Mouse (Mus musculus) forebrain, embryonic 12.5 days (tissue): ENCODE results near the gene Zbtb2. TPM values are rescaled to one million over a fixed set of nuclear protein-coding genes. Genes with fewer than 3 reads are reported as not detected.
A peak's percentile ranks its signal among the peaks of the same experiment; 100 is the strongest.

Experiments
- ATAC-seq: fragments of 200-750 bp; cut with Nextera tagmentation; 2 replicates; pipeline ENCODE4 v1.8.0; 2017; ENCODE audit warnings: moderate TSS enrichment; ENCODE audit not compliant: low FRiP score
- H3K27ac ChIP-seq: fragments of 300-500 bp; sonication (generic); 2 replicates; pipeline ENCODE4 v1.5.1; 2016; ENCODE audit warnings: mild to moderate bottlenecking
- H3K27me3 ChIP-seq: fragments of 300-500 bp; sonication (generic); 2 replicates; pipeline ENCODE4 v1.6.1; 2016; ENCODE audit warnings: mild to moderate bottlenecking
- H3K36me3 ChIP-seq: fragments of 300-500 bp; sonication (generic); replicated peaks from 2 replicates; pipeline ENCODE4 v1.6.1; 2016; ENCODE audit warnings: mild to moderate bottlenecking
- H3K4me1 ChIP-seq: fragments of 300-500 bp; sonication (generic); 2 replicates; pipeline ENCODE4 v1.6.1; 2016
- H3K4me2 ChIP-seq: fragments of 300-500 bp; sonication (generic); 2 replicates; pipeline ENCODE4 v1.6.1; 2016; ENCODE audit warnings: mild to moderate bottlenecking, moderate library complexity
- H3K4me3 ChIP-seq: fragments of 300-500 bp; sonication (generic); replicated peaks from 2 replicates; pipeline ENCODE4 v1.5.1; 2016; ENCODE audit warnings: mild to moderate bottlenecking
- H3K9ac ChIP-seq: fragments of 300-500 bp; sonication (generic); 2 replicates; pipeline ENCODE4 v1.6.1; 2016; ENCODE audit warnings: mild to moderate bottlenecking
- H3K9me3 ChIP-seq: fragments of 300-500 bp; sonication (generic); 2 replicates; pipeline ENCODE4 v1.6.1; 2016
- WGBS: fragments of 180-500 bp; shearing (Covaris S2); methylation state at CpG from one replicate; pipeline ENCODE4 v1.1.7; 2016; 5-methylcytosine and 5-hydroxymethylcytosine counted together
- polyA plus RNA-seq: library from polyadenylated mRNA; unstranded; fragments of >200 nt; fragmentation: Nextera tagmentation; extraction: Ambion mirVana; gene quantifications from 2 replicates; pipeline ENCODE4 v1.2.1, GENCODE M21; 2016

Gene Zbtb2
- polyA plus RNA-seq, 1 experiment from 2014 or later = 21.2 TPM

GRCm38 (mm10) chr10:4376931-4377330 lies 11.0 kb downstream of the Zbtb2 start:
- WGBS = 94% methylated on average over 7 of the region's 7 CpGs
- H3K27me3 ChIP-seq = no peaks in the 10 kb centered on the region
- no peaks in the 10 kb centered on the region; the same call in 1 of the 2 replicates for H3K4me1 ChIP-seq
- no peak overlapping the region for H3K4me3 ChIP-seq
- no peaks in the 10 kb centered on the region for H3K9me3 ChIP-seq
- no peak for ATAC-seq
- H3K9ac ChIP-seq = no peak overlapping the region
- H3K4me2 ChIP-seq = no peak overlapping the region
- no peak overlapping the region for H3K27ac ChIP-seq
- peaks cover 10% of the 10 kb centered on the region; the same call in 1 of the 2 replicates for H3K36me3 ChIP-seq

DNA sequence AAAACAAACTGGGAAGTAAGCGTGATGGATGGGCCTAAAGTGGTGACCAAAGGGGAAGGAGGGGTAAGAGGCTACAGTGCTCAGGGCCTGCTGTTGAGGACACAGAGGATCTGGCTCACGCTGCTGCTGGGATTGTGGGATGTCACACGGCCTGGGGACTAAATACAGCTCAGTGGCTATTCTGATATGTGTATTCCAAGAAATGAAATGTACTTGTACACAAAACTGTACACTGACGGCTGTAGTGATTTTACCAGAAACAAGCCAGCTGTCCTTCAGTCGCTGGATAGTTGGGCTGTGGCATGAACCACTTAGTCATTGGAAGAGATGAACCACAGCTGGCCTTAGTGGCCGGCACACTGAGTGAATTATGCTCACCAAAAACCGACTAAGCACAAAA lies 11.4 kb downstream of the Zbtb2 start:
- ATAC-seq = no peak
- H3K27ac ChIP-seq = no peak overlapping the region
- H3K4me2 ChIP-seq = no peak overlapping the region
- WGBS = 85% methylated on average over 7 of the region's 7 CpGs
- H3K9ac ChIP-seq = no peak overlapping the region
- no peaks in the 10 kb centered on the region for H3K9me3 ChIP-seq
- H3K27me3 ChIP-seq = no peaks in the 10 kb centered on the region
- H3K4me3 ChIP-seq = no peak overlapping the region
- H3K4me1 ChIP-seq = no peaks in the 10 kb centered on the region; the same call in 1 of the 2 replicates
- H3K36me3 ChIP-seq = peaks cover 10% of the 10 kb centered on the region; the same call in 1 of the 2 replicates

DNA sequence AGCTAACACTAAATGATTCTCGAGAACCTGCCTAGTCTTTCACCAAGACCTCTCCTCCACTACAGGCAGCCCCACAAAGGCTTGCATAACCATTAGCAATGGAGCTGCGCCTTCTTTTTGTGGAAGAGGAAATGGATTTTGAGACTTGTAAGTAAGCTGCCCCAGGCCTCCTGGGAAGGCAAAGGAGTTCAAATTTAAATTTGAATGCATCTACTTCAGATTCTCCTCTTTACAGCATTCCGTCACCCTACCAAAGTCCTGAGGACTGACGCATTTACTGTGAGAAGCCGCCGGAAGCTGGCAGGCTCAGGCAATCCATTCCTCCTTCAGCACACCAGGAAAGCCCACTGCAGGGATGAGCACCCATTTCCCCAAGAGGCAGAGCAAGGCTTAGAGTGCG lies 12.6 kb downstream of the Zbtb2 start:
- H3K4me1 ChIP-seq = no peaks in the 10 kb centered on the region; the same call in 1 of the 2 replicates
- H3K36me3 ChIP-seq = peaks cover 10% of the 10 kb centered on the region; the same call in 1 of the 2 replicates
- no peak overlapping the region for H3K4me3 ChIP-seq
- H3K27me3 ChIP-seq = no peaks in the 10 kb centered on the region
- no peaks in the 10 kb centered on the region for H3K9me3 ChIP-seq
- 31% methylated on average over 7 of the region's 7 CpGs for WGBS
- 0 out of 2 replicates have a peak, but pooled peaks have one; percentile 33 for ATAC-seq
- no peak overlapping the region for H3K4me2 ChIP-seq
- H3K27ac ChIP-seq = no peak overlapping the region
- H3K9ac ChIP-seq = no peak overlapping the region

GRCm38 (mm10) chr10:4374734-4375133 lies 13.2 kb downstream of the Zbtb2 start:
- 91% methylated on average over 4 of the region's 4 CpGs for WGBS
- ATAC-seq = no peak

GRCm38 (mm10) chr10:4374239-4374638 lies 13.7 kb downstream of the Zbtb2 start:
- no peak for ATAC-seq
- H3K4me1 ChIP-seq = no peaks in the 10 kb centered on the region; the same call in 1 of the 2 replicates
- H3K36me3 ChIP-seq = peaks cover 19% of the 10 kb centered on the region
- H3K4me3 ChIP-seq = no peak overlapping the region
- H3K9me3 ChIP-seq = no peaks in the 10 kb centered on the region
- no peaks in the 10 kb centered on the region for H3K27me3 ChIP-seq
- no peak overlapping the region for H3K4me2 ChIP-seq
- no peak overlapping the region for H3K27ac ChIP-seq
- WGBS = 94% methylated on average over 7 of the region's 7 CpGs
- no peak overlapping the region for H3K9ac ChIP-seq

More at GRCm38 (mm10) chr10:4374734-4375133, 13.2 kb downstream of the Zbtb2 start:
- Histone ChIP-seq H3K27ac (no peak overlapping the region), H3K9ac (no peak overlapping the region), H3K4me1 (no peaks in the 10 kb centered on the region; the same call in 1 of the 2 replicates), H3K27me3 (no peaks in the 10 kb centered on the region), H3K4me3 (no peak overlapping the region), H3K4me2 (no peak overlapping the region), H3K36me3 (peaks cover 15% of the 10 kb centered on the region; the same call in 1 of the 2 replicates), H3K9me3 (no peaks in the 10 kb centered on the region)

GRCm38 (mm10) chr10:4373558-4373957 lies 14.3 kb downstream of the Zbtb2 start:
- Histone ChIP-seq H3K9me3 (no peaks in the 10 kb centered on the region), H3K4me1 (no peaks in the 10 kb centered on the region; the same call in 1 of the 2 replicates), H3K4me2 (no peak overlapping the region), H3K36me3 (peaks cover 25% of the 10 kb centered on the region), H3K27ac (no peak overlapping the region), H3K27me3 (no peaks in the 10 kb centered on the region), H3K4me3 (no peak overlapping the region), H3K9ac (no peak overlapping the region)
- no peak for ATAC-seq
- 89% methylated on average over 4 of the region's 4 CpGs for WGBS

- Histone ChIP-seq H3K27ac (no peak overlapping the region), H3K4me2 (no peak overlapping the region), H3K4me3 (no peak overlapping the region), H3K4me1 (no peaks in the 10 kb centered on the region; the same call in 1 of the 2 replicates), H3K36me3 (peaks cover 40% of the 10 kb centered on the region), H3K9ac (no peak overlapping the region), H3K27me3 (no peaks in the 10 kb centered on the region), H3K9me3 (no peaks in the 10 kb centered on the region)
- peak; percentile 44; the same call in 1 of the 2 replicates for ATAC-seq
- 52% methylated on average over 5 of the region's 5 CpGs for WGBS
These were observed 15.9 kb downstream of the Zbtb2 start for GRCm38 (mm10) chr10:4372011-4372410.

- H3K4me1 ChIP-seq = no peaks in the 10 kb centered on the region
- H3K27me3 ChIP-seq = no peaks in the 10 kb centered on the region
- no peak overlapping the region for H3K4me3 ChIP-seq
- no peak overlapping the region for H3K4me2 ChIP-seq
- 93% methylated on average over 11 of the region's 11 CpGs for WGBS
- peaks cover 44% of the 10 kb centered on the region for H3K36me3 ChIP-seq
- no peaks in the 10 kb centered on the region for H3K9me3 ChIP-seq
- no peak overlapping the region for H3K27ac ChIP-seq
- H3K9ac ChIP-seq = no peak overlapping the region
- ATAC-seq = no peak
These were observed 17.8 kb downstream of the Zbtb2 start for GRCm38 (mm10) chr10:4370105-4370504.

- Histone ChIP-seq H3K4me1 (no peaks in the 10 kb centered on the region), H3K27ac (no peak overlapping the region), H3K27me3 (no peaks in the 10 kb centered on the region), H3K36me3 (peaks cover 29% of the 10 kb centered on the region), H3K4me3 (no peak overlapping the region), H3K9ac (no peak overlapping the region), H3K4me2 (no peak overlapping the region), H3K9me3 (no peaks in the 10 kb centered on the region; the same call in 1 of the 2 replicates)
- no peak for ATAC-seq
- WGBS = 89% methylated on average over 3 of the region's 3 CpGs
These were observed 23.3 kb downstream of the Zbtb2 start for GRCm38 (mm10) chr10:4364618-4365017.

- no peaks in the 10 kb centered on the region; the same call in 1 of the 2 replicates for H3K9me3 ChIP-seq
- no peak overlapping the region for H3K9ac ChIP-seq
- no peaks in the 10 kb centered on the region for H3K4me1 ChIP-seq
- H3K36me3 ChIP-seq = peaks cover 9% of the 10 kb centered on the region; the same call in 1 of the 2 replicates
- H3K27me3 ChIP-seq = no peaks in the 10 kb centered on the region
- 94% methylated on average over 10 of the region's 10 CpGs for WGBS
- H3K4me3 ChIP-seq = no peak overlapping the region
- H3K27ac ChIP-seq = no peak overlapping the region
- ATAC-seq = no peak
- no peak overlapping the region for H3K4me2 ChIP-seq
These were observed 30.5 kb downstream of the Zbtb2 start for GRCm38 (mm10) chr10:4357435-4357834.

GRCm38 (mm10) chr10:4356640-4357039 lies 31.3 kb downstream of the Zbtb2 start:
- Histone ChIP-seq H3K4me3 (no peak overlapping the region), H3K9me3 (no peaks in the 10 kb centered on the region), H3K36me3 (peaks cover 9% of the 10 kb centered on the region; the same call in 1 of the 2 replicates), H3K9ac (no peak overlapping the region), H3K4me2 (no peak overlapping the region), H3K4me1 (no peaks in the 10 kb centered on the region), H3K27ac (no peak overlapping the region), H3K27me3 (no peaks in the 10 kb centered on the region)
- no peak for ATAC-seq
- 87% methylated on average over 5 of the region's 5 CpGs for WGBS

DNA sequence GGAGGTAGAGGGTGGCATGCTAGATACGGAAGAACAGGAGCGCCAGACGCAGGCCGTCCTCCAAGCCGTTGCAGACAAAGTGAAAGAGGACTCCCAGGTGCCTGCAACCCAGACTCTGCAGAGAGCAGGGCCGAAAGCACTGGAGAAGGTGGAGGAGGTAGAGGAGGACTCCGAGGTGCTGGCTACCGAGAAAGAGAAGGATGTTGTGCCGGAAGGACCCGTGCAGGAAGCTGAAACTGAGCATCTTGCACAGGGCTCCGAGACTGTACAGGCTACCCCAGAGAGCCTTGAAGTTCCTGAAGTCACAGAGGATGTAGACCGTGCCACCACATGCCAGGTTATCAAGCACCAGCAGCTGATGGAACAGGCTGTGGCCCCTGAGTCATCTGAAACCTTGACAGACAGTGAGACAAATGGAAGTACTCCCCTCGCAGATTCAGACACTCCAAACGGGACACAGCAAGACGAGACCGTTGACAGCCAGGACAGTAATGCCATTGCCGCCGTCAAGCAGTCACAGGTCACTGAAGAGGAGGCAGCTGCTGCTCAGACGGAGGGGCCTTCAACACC lies 31.9 kb downstream of the Zbtb2 start:
- ATAC-seq = no peak
- Histone ChIP-seq H3K4me1 (no peaks in the 10 kb centered on the region), H3K27ac (no peak overlapping the region), H3K9me3 (no peaks in the 10 kb centered on the region), H3K36me3 (peaks cover 9% of the 10 kb centered on the region; the same call in 1 of the 2 replicates), H3K9ac (no peak overlapping the region), H3K4me2 (no peak overlapping the region), H3K4me3 (no peak overlapping the region), H3K27me3 (no peaks in the 10 kb centered on the region)
- 93% methylated on average over 19 of the region's 19 CpGs for WGBS
